Mouse (Mus musculus) midbrain, embryonic 10.5 days (tissue): ENCODE measurements around the gene Rdh5. TPM values are rescaled to one million over a fixed set of nuclear protein-coding genes. Genes with fewer than 3 reads are reported as not detected.

Experiments used
- DNase-seq: peaks from one replicate; pipeline ENCODE4 v3.0.0-alpha.2; 2017; ENCODE audit warnings: low spot score
- H3K27ac ChIP-seq: fragments of 300-500 bp; sonication (generic); replicated peaks from 2 replicates; pipeline ENCODE4 v1.5.1; 2016; ENCODE audit warnings: mild to moderate bottlenecking
- H3K27me3 ChIP-seq: fragments of 300-500 bp; sonication (generic); 2 replicates; pipeline ENCODE4 v1.6.1; 2016; ENCODE audit warnings: low read depth, mild to moderate bottlenecking; ENCODE audit not compliant: poor library complexity, severe bottlenecking
- H3K36me3 ChIP-seq: fragments of 300-500 bp; sonication (generic); 2 replicates; pipeline ENCODE4 v1.6.1; 2016; ENCODE audit warnings: mild to moderate bottlenecking, moderate library complexity
- H3K4me1 ChIP-seq: fragments of 300-500 bp; sonication (generic); 2 replicates; pipeline ENCODE4 v1.6.1; 2016
- H3K4me3 ChIP-seq: fragments of 300-500 bp; sonication (generic); 2 replicates; pipeline ENCODE4 v1.5.1; 2016; ENCODE audit warnings: mild to moderate bottlenecking, moderate library complexity
- H3K9me3 ChIP-seq: fragments of 300-500 bp; sonication (generic); replicated peaks from 2 replicates; pipeline ENCODE4 v1.6.1; 2016; ENCODE audit warnings: mild to moderate bottlenecking
- WGBS: fragments of 180-500 bp; shearing (Covaris S2); methylation state at CpG from one replicate; pipeline ENCODE4 v1.1.7; 2016; 5-methylcytosine and 5-hydroxymethylcytosine counted together
- polyA plus RNA-seq: library from polyadenylated mRNA; unstranded; fragments of >200 nt; fragmentation: Nextera tagmentation; extraction: Ambion mirVana; gene quantifications from 2 replicates; pipeline ENCODE4 v1.2.1, GENCODE M21; 2016

The Rdh5 gene
- polyA plus RNA-seq, 1 experiment from 2014 or later = 14.9 TPM

DNA sequence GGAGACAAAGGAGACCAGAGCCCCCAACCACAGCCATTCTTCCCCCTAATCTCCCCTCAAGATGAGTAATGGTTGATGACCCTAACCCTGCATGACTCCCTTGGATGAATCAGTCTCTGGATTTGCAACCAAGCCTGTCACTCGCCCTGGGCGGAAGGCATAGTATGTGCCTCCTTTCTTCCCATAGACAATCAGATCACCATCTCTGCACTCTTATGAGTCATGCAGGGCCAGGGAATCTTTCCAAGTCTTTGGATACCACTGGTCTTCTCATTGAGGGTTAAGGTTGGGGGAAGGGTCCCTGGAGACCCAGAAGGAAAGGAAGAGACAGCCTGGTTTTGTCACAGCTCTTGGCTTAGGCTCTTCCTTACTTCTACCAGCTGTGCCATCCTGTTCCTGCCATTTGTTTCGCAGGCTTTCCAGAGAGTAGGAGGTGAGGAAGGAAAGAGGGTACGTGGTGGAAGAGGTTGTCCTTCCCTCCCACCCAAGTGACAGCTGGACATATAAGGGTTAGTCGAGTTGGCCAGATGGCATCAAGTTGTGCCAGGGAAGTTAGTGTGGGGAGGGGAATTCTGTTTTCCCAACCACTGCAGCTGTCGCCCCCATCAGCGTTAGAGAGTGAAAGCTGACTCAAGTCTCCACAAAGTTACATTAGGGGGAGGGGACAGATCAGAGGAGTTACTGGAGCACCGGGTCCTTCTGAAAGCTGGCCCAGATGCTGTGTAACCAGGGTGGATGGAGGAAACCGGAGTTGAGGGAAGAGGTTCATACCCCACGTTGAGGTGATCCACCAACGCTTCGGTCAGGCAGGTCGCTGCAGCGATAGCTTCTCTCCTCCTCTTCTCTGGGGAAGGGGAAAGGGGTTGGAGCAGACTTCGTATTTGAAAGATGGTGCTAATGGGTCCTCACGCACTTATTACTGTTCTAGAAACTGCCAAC lies 536 bp downstream of the Rdh5 start:
- Histone ChIP-seq H3K36me3 (peaks cover 14% of the 10 kb centered on the region), H3K4me1 (peaks cover 54% of the 10 kb centered on the region), H3K27me3 (no peaks in the 10 kb centered on the region), H3K4me3 (peak overlapping the region; percentile 94), H3K9me3 (no peaks in the 10 kb centered on the region), H3K27ac (peak overlapping the region; percentile 93)
- 76% methylated on average over 16 of the region's 16 CpGs for WGBS
- no peak for DNase-seq

DNA sequence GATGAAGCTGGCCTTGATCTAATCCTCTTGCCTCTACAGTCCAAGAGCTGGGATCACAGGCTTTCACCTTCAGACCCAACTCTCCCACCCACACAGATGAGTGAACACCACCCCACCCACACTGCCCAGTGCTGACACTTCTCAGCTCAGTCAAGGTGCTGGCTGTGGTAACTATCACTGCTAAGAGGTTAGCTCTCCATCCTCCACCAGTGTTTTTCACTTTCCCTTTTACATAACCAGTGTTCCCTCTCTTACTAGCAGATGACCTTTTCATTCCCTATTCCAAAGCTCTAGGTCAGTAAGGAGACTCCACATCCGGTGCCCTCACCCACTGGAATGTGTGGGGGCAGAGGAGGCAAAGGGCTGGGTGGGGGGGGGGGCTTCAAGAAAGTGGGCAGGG lies 1.4 kb downstream of the Rdh5 start:
- H3K9me3 ChIP-seq = no peaks in the 10 kb centered on the region
- H3K4me1 ChIP-seq = peaks cover 54% of the 10 kb centered on the region
- WGBS = 76% methylated on average over 1 of the region's 1 CpGs
- H3K4me3 ChIP-seq = no peak overlapping the region
- peaks cover 22% of the 10 kb centered on the region for H3K36me3 ChIP-seq
- H3K27me3 ChIP-seq = no peaks in the 10 kb centered on the region
- no peak overlapping the region for H3K27ac ChIP-seq
- no peak for DNase-seq

DNA sequence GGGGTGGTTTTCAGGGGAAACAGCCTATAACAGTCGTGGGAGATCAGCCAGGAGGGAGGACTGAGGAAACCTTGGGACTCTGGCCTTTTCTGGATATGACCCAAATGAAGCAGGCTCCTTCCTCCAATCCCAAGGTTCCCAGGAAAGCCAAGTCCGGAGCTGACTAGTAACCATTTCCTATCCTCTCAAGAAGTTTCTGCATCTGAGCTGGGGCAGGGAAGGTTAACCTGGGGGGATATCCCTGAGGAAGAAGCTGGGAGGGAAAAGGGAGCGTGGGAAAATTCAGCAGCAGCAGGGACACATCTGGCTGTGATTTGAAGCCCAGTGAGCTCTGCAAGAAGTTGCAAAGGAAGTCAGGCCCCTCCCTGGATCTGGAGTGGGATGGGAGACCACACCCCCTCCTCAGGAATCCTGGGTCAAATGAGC lies 1.9 kb downstream of the Rdh5 start:
- WGBS = 80% methylated on average over 3 of the region's 3 CpGs
- H3K9me3 ChIP-seq = no peaks in the 10 kb centered on the region
- peaks cover 25% of the 10 kb centered on the region for H3K36me3 ChIP-seq
- no peaks in the 10 kb centered on the region for H3K27me3 ChIP-seq
- no peak overlapping the region for H3K27ac ChIP-seq
- H3K4me3 ChIP-seq = no peak overlapping the region
- DNase-seq = no peak
- peaks cover 54% of the 10 kb centered on the region for H3K4me1 ChIP-seq

DNA sequence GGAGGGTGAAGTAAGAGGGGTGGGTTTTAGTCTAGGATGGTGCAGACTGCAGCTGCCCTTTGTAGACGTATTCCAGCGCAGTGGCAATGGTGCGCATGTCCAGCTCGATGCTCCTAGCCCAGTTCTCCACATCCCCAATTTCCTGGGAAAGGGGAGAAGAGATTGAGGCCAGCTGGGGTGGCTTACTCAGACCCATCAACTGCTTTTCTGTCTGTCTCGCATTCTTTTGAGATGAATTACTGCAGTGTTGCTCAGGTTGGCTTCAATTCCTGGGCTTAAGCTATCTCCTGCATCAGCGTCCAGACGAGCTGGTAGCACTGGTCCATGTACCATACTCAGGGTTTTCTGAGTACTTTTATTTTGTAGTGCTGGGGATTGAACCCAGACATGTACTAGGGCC lies 2.7 kb downstream of the Rdh5 start:
- WGBS = 84% methylated on average over 7 of the region's 7 CpGs
- no peak overlapping the region for H3K4me3 ChIP-seq
- no peak for DNase-seq
- peaks cover 54% of the 10 kb centered on the region for H3K4me1 ChIP-seq
- H3K9me3 ChIP-seq = no peaks in the 10 kb centered on the region
- no peaks in the 10 kb centered on the region for H3K27me3 ChIP-seq
- peak overlapping the region; percentile 57 for H3K27ac ChIP-seq
- H3K36me3 ChIP-seq = peaks cover 29% of the 10 kb centered on the region

DNA sequence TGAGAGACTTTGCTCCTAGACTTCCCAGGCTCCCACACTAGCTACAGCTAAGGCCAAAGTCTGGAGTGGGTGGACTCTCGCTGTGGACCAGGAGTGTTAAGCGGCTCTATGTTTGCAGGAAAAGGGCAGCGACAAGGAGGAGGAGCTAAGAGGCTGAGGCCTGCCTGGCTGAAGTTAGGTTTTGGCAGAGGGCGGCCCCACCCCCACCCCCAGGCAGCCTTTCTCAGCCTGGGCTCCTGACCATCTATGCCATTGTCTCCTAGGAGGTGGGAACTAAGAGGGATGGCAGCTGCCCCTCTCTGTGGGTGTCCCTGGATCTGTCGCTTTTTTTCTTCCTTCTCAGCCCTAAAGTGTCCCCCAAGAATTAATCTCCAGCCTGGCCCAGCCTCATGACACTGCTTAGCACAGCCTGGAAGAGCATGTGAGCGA lies 3.5 kb downstream of the Rdh5 start:
- peak; percentile 37 for DNase-seq
- Histone ChIP-seq H3K36me3 (peaks cover 30% of the 10 kb centered on the region), H3K9me3 (no peaks in the 10 kb centered on the region), H3K27ac (peak overlapping the region; percentile 57), H3K27me3 (no peaks in the 10 kb centered on the region), H3K4me1 (peaks cover 54% of the 10 kb centered on the region), H3K4me3 (no peak overlapping the region)
- WGBS = 9% methylated on average over 6 of the region's 6 CpGs

DNA sequence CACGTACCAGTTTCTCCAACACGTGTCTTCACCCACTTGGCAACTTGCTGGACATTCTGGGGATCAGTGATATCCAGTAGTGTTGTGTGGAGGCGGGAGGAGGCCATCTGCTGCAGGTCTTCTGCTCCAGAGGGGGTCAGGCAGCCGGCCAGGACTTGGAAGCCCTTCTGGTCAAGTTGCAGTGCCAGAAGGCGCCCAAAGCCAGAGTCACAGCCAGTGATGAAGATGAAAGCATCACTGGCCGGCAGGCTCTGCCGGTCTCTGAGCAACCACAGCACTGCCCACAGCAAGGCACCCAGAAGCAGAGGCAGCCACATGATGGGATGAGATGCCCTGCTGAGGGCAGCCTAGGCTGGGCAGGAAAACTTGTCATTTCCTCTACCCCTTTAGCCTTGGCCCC lies 4.4 kb downstream of the Rdh5 start:
- Histone ChIP-seq H3K9me3 (no peaks in the 10 kb centered on the region), H3K27ac (no peak overlapping the region), H3K4me3 (no peak overlapping the region), H3K36me3 (peaks cover 36% of the 10 kb centered on the region), H3K4me1 (peaks cover 53% of the 10 kb centered on the region), H3K27me3 (no peaks in the 10 kb centered on the region)
- WGBS = 80% methylated on average over 7 of the region's 7 CpGs
- DNase-seq = no peak

DNA sequence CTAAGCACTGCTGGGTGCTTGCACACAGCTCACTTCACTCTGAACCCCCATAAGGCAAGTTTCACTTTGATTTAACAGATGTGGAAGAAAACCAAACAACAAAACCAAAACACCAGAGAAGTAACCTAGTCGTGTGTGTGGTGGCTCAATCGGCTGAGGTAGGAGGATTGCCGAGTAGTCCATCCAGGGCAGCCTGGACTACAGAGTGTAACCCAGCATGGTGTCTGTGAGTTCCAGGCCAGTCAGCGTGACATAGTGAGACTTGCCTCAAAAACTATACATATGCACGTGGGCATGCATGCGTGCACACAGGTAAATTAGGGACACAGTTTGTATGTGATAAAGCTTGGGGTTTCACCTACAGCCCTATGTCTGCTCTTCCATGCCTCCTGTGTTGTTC lies 5.3 kb downstream of the Rdh5 start:
- Histone ChIP-seq H3K4me3 (no peak overlapping the region), H3K36me3 (peaks cover 36% of the 10 kb centered on the region), H3K27ac (no peak overlapping the region), H3K27me3 (peaks cover 2% of the 10 kb centered on the region; the same call in 1 of the 2 replicates), H3K4me1 (peaks cover 51% of the 10 kb centered on the region), H3K9me3 (no peaks in the 10 kb centered on the region)
- 89% methylated on average over 6 of the region's 6 CpGs for WGBS
- no peak for DNase-seq

DNA sequence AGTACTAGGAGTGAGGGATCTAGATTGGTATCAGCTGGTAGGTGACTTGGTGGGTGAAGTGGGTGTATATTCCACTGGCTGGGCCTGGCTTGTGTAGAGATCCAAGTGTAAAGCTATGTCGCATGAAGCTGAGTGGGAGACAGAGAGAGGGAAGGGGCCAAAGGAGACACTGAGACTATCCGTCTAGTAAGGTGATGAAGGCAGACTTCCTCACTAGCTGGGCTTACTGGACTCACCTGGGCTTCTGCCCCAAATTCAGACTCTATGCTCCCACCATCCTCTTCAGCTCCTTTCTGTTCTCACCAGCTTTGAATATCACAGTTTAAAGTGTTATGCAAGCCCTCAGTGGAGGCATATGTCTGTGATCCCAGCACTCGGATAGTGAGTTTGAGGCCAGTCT lies 6.0 kb downstream of the Rdh5 start:
- H3K4me1 ChIP-seq = peaks cover 43% of the 10 kb centered on the region
- 87% methylated on average over 3 of the region's 3 CpGs for WGBS
- H3K36me3 ChIP-seq = peaks cover 41% of the 10 kb centered on the region
- no peak overlapping the region for H3K4me3 ChIP-seq
- DNase-seq = no peak
- H3K9me3 ChIP-seq = no peaks in the 10 kb centered on the region
- H3K27me3 ChIP-seq = peaks cover 8% of the 10 kb centered on the region
- no peak overlapping the region for H3K27ac ChIP-seq

DNA sequence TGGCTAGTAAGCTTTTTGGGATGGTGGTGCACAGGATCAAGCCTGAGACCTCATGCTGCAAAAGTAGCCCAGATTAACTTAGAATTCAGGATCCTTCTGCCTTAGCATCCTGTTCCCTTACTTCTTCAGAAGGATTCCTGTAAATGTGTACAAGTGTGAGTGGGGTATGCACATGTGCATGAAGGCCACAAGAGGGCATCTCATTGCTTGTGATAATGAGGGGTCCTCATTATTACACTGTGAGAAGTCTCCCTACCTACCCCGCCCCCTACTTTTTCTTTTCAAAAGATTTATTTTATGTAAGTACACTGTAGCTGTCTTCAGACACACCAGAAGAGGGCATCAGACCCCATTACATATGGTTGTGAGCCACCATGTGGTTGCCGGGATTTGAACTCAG lies 7.1 kb downstream of the Rdh5 start:
- no peak overlapping the region for H3K27ac ChIP-seq
- H3K4me3 ChIP-seq = no peak overlapping the region
- 84% methylated on average over 2 of the region's 2 CpGs for WGBS
- DNase-seq = no peak
- H3K36me3 ChIP-seq = peaks cover 46% of the 10 kb centered on the region
- H3K4me1 ChIP-seq = peaks cover 40% of the 10 kb centered on the region
- peaks cover 19% of the 10 kb centered on the region for H3K27me3 ChIP-seq
- no peaks in the 10 kb centered on the region for H3K9me3 ChIP-seq

DNA sequence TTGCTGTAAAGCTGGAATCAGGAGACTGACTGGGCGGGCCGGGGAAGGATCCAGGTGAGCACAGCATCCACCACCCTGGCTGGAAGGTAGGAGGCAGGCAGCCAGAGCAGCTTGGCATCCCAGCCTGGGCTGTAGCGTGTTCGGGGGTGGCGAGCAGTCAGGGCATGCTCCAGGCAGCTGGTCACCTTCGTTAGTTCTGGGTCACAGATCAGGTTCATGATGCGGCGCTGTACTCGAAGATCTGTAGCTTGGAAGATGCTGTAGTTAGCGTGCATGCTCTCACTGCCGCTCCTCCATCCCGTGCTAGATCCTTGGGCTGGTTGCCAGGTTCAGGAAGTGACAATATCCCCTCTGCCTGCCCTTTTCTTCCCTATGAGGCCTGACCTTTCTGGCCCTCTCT lies 9.0 kb downstream of the Rdh5 start:
- H3K4me1 ChIP-seq = peaks cover 41% of the 10 kb centered on the region
- no peaks in the 10 kb centered on the region for H3K9me3 ChIP-seq
- no peak overlapping the region for H3K4me3 ChIP-seq
- 84% methylated on average over 12 of the region's 12 CpGs for WGBS
- H3K36me3 ChIP-seq = peaks cover 46% of the 10 kb centered on the region
- no peak overlapping the region for H3K27ac ChIP-seq
- no peak for DNase-seq
- H3K27me3 ChIP-seq = peaks cover 32% of the 10 kb centered on the region

DNA sequence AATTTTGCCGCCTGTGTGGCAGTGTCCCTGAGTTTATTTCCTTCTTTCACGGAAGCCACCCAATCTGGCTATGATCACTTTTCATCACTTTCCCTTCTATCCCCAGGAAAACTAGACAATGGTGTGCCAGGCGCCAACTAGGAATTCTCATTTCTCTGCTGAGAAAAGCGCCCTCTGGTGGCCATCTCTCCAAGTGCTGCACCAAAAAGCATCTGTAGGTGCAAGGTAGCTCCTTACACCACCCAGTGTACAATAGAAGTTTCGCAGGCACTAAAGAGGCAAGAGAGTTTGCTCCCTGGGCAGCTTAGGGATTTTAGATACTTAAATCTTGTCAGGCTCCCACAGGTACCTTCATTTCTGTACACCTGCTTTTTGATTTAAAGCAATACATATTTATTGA lies 9.5 kb downstream of the Rdh5 start:
- Histone ChIP-seq H3K4me3 (no peak overlapping the region), H3K27me3 (peaks cover 36% of the 10 kb centered on the region), H3K4me1 (peaks cover 36% of the 10 kb centered on the region), H3K36me3 (peaks cover 43% of the 10 kb centered on the region), H3K27ac (no peak overlapping the region), H3K9me3 (no peaks in the 10 kb centered on the region)
- peak; percentile 90 for DNase-seq
- 9% methylated on average over 5 of the region's 5 CpGs for WGBS

DNA sequence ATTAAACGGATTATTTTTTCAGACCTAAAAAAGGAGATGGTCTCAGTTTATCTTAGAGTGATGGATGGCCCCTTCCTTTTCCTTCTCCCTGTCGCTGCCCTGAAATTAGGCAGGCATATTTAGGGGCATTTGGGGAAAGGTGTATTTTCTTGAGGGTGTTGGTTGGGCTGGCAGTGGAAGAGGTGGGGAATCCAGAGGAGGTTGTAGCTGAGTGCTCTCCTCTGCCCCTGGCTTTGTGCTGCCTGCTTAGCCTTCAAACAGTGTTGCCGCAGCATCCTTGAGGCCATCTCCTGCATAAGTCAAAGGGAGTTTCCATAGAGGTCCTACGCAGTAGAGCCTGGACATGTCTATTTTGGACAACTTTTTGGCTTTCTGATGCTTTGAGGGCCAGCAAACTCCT lies 9.9 kb downstream of the Rdh5 start:
- no peak overlapping the region for H3K27ac ChIP-seq
- DNase-seq = no peak
- WGBS = 80% methylated on average over 4 of the region's 4 CpGs
- H3K4me1 ChIP-seq = peaks cover 36% of the 10 kb centered on the region
- no peaks in the 10 kb centered on the region for H3K9me3 ChIP-seq
- H3K27me3 ChIP-seq = peaks cover 41% of the 10 kb centered on the region
- no peak overlapping the region for H3K4me3 ChIP-seq
- peaks cover 38% of the 10 kb centered on the region for H3K36me3 ChIP-seq

DNA sequence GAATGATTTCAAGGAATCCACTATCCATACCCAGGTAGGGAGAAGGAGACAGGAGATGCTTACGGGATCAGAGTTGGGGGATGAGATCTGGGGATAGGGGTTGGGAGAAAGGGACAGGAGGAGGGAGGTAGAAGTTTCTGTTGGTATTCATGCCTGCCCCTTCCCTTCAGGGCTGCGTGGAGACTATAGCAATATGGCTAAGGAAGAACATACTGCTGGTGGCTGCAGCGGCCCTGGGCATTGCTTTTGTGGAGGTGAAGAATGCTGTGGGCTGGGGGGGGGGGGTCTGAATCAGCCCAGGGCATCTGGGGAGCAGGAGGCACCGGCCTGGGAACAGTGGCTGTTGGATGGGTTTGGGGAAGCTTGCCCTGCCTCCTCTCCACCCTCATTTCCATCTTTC lies 10.4 kb downstream of the Rdh5 start:
- H3K27ac ChIP-seq = no peak overlapping the region
- peaks cover 45% of the 10 kb centered on the region for H3K27me3 ChIP-seq
- H3K36me3 ChIP-seq = peaks cover 33% of the 10 kb centered on the region
- WGBS = 83% methylated on average over 3 of the region's 4 CpGs
- DNase-seq = no peak
- peaks cover 36% of the 10 kb centered on the region for H3K4me1 ChIP-seq
- H3K4me3 ChIP-seq = no peak overlapping the region
- no peaks in the 10 kb centered on the region for H3K9me3 ChIP-seq
